Mouse (Mus musculus) midbrain, embryonic 15.5 days (tissue): ENCODE results near the gene Aig1. TPM values are rescaled to one million over a fixed set of nuclear protein-coding genes. Genes with fewer than 3 reads are reported as not detected.

ENCODE experiments used
- ATAC-seq: fragments of 200-750 bp; cut with Nextera tagmentation; replicated peaks from 2 replicates; pipeline ENCODE4 v1.8.0; 2017; ENCODE audit warnings: moderate TSS enrichment
- H3K27ac ChIP-seq: fragments of 300-500 bp; sonication (generic); 2 replicates; pipeline ENCODE4 v1.5.1; 2015; ENCODE audit warnings: mild to moderate bottlenecking, inconsistent platforms
- H3K27me3 ChIP-seq: fragments of 300-500 bp; sonication (generic); replicated peaks from 2 replicates; pipeline ENCODE4 v1.6.1; 2015; ENCODE audit warnings: inconsistent platforms
- H3K36me3 ChIP-seq: fragments of 300-500 bp; sonication (generic); replicated peaks from 2 replicates; pipeline ENCODE4 v1.6.1; 2015; ENCODE audit warnings: inconsistent platforms
- H3K4me1 ChIP-seq: fragments of 300-500 bp; sonication (generic); 2 replicates; pipeline ENCODE4 v1.6.1; 2015; ENCODE audit warnings: inconsistent platforms
- H3K4me2 ChIP-seq: fragments of 300-500 bp; sonication (generic); 2 replicates; pipeline ENCODE4 v1.6.1; 2015; ENCODE audit warnings: inconsistent platforms, mild to moderate bottlenecking, moderate library complexity
- H3K4me3 ChIP-seq: fragments of 300-500 bp; sonication (generic); 2 replicates; pipeline ENCODE4 v1.5.1; 2015; ENCODE audit warnings: mild to moderate bottlenecking, inconsistent platforms
- H3K9ac ChIP-seq: fragments of 300-500 bp; sonication (generic); 2 replicates; pipeline ENCODE4 v1.6.1; 2015; ENCODE audit warnings: mild to moderate bottlenecking, inconsistent platforms
- H3K9me3 ChIP-seq: fragments of 300-500 bp; sonication (generic); 2 replicates; pipeline ENCODE4 v1.6.1; 2016; ENCODE audit warnings: inconsistent platforms
- WGBS: fragments of 180-500 bp; shearing (Covaris S2); methylation state at CpG from one replicate; pipeline ENCODE4 v1.1.7; 2015; ENCODE audit warnings: mixed read lengths; 5-methylcytosine and 5-hydroxymethylcytosine counted together
- polyA plus RNA-seq: library from polyadenylated mRNA; unstranded; fragments of >200 nt; fragmentation: Nextera tagmentation; extraction: Ambion mirVana; gene quantifications from 2 replicates; pipeline ENCODE4 v1.2.1, GENCODE M21; 2015

Gene Aig1
- polyA plus RNA-seq, 1 experiment from 2014 or later = 90.1 TPM

- Histone ChIP-seq H3K4me3 (no peak overlapping the region), H3K4me1 (no peaks in the 10 kb centered on the region), H3K36me3 (peaks cover 10% of the 10 kb centered on the region; the same call in 1 of the 2 replicates), H3K9me3 (no peaks in the 10 kb centered on the region), H3K27me3 (no peaks in the 10 kb centered on the region), H3K27ac (no peak overlapping the region), H3K9ac (no peak overlapping the region), H3K4me2 (no peak overlapping the region)
- no peak for ATAC-seq
- WGBS = 94% methylated on average over 5 of the region's 5 CpGs
Observed at GRCm38 (mm10) chr10:13801296-13801695, 67.5 kb downstream of the Aig1 start.

GRCm38 (mm10) chr10:13793458-13793857 is 75.3 kb downstream of the Aig1 start:
- Histone ChIP-seq H3K27me3 (no peaks in the 10 kb centered on the region), H3K4me2 (no peak overlapping the region), H3K27ac (no peak overlapping the region), H3K9me3 (no peaks in the 10 kb centered on the region), H3K36me3 (peaks cover 7% of the 10 kb centered on the region; the same call in 1 of the 2 replicates), H3K4me3 (no peak overlapping the region), H3K9ac (no peak overlapping the region), H3K4me1 (no peaks in the 10 kb centered on the region)
- WGBS = 90% methylated on average over 1 of the region's 1 CpGs
- no peak for ATAC-seq

GRCm38 (mm10) chr10:13792788-13793187 is 76.0 kb downstream of the Aig1 start:
- Histone ChIP-seq H3K36me3 (0 out of 2 replicates have a peak, but pooled peaks cover 7% of the 10 kb centered on the region), H3K4me2 (no peak overlapping the region), H3K4me1 (no peaks in the 10 kb centered on the region), H3K4me3 (no peak overlapping the region), H3K27me3 (no peaks in the 10 kb centered on the region), H3K27ac (no peak overlapping the region), H3K9ac (no peak overlapping the region), H3K9me3 (no peaks in the 10 kb centered on the region)
- no peak for ATAC-seq
- WGBS = 88% methylated on average over 8 of the region's 8 CpGs

- WGBS = 98% methylated on average over 1 of the region's 1 CpGs
- Histone ChIP-seq H3K9ac (no peak overlapping the region), H3K4me1 (no peaks in the 10 kb centered on the region), H3K4me3 (no peak overlapping the region), H3K27me3 (no peaks in the 10 kb centered on the region), H3K9me3 (no peaks in the 10 kb centered on the region), H3K27ac (no peak overlapping the region), H3K36me3 (0 out of 2 replicates have a peak, but pooled peaks cover 4% of the 10 kb centered on the region), H3K4me2 (no peak overlapping the region)
- ATAC-seq = no peak
Observed at GRCm38 (mm10) chr10:13789604-13790003, 79.2 kb downstream of the Aig1 start.

- Histone ChIP-seq H3K4me1 (no peaks in the 10 kb centered on the region), H3K4me2 (no peak overlapping the region), H3K4me3 (no peak overlapping the region), H3K9me3 (no peaks in the 10 kb centered on the region), H3K36me3 (0 out of 2 replicates have a peak, but pooled peaks cover 3% of the 10 kb centered on the region), H3K9ac (no peak overlapping the region), H3K27me3 (no peaks in the 10 kb centered on the region), H3K27ac (no peak overlapping the region)
- WGBS = 91% methylated on average over 9 of the region's 9 CpGs
- no peak for ATAC-seq
Observed at GRCm38 (mm10) chr10:13788057-13788456, 80.7 kb downstream of the Aig1 start.

- Histone ChIP-seq H3K9me3 (no peaks in the 10 kb centered on the region), H3K36me3 (no peaks in the 10 kb centered on the region), H3K27me3 (no peaks in the 10 kb centered on the region), H3K27ac (no peak overlapping the region), H3K9ac (no peak overlapping the region), H3K4me1 (no peaks in the 10 kb centered on the region), H3K4me3 (no peak overlapping the region), H3K4me2 (no peak overlapping the region)
- WGBS = 88% methylated on average over 5 of the region's 5 CpGs
- ATAC-seq = no peak
Observed at GRCm38 (mm10) chr10:13782774-13783173, 86.0 kb downstream of the Aig1 start.

GRCm38 (mm10) chr10:13782235-13782757 is 86.5 kb downstream of the Aig1 start:
- H3K9ac ChIP-seq = no peak overlapping the region
- 91% methylated on average over 10 of the region's 10 CpGs for WGBS
- H3K4me1 ChIP-seq = no peaks in the 10 kb centered on the region
- no peaks in the 10 kb centered on the region for H3K9me3 ChIP-seq
- no peak overlapping the region for H3K4me3 ChIP-seq
- H3K27ac ChIP-seq = no peak overlapping the region
- no peaks in the 10 kb centered on the region for H3K36me3 ChIP-seq
- no peaks in the 10 kb centered on the region for H3K27me3 ChIP-seq
- H3K4me2 ChIP-seq = no peak overlapping the region
- no peak for ATAC-seq

- H3K27me3 ChIP-seq = no peaks in the 10 kb centered on the region
- H3K4me3 ChIP-seq = no peak overlapping the region
- H3K4me1 ChIP-seq = no peaks in the 10 kb centered on the region
- ATAC-seq = no peak
- WGBS = 86% methylated on average over 3 of the region's 3 CpGs
- H3K9ac ChIP-seq = no peak overlapping the region
- H3K36me3 ChIP-seq = no peaks in the 10 kb centered on the region
- H3K9me3 ChIP-seq = no peaks in the 10 kb centered on the region
- H3K27ac ChIP-seq = no peak overlapping the region
- no peak overlapping the region for H3K4me2 ChIP-seq
Observed at GRCm38 (mm10) chr10:13776014-13776413, 92.8 kb downstream of the Aig1 start.

GRCm38 (mm10) chr10:13775411-13775810 is 93.4 kb downstream of the Aig1 start:
- Histone ChIP-seq H3K4me2 (no peak overlapping the region), H3K36me3 (no peaks in the 10 kb centered on the region), H3K4me3 (no peak overlapping the region), H3K27me3 (no peaks in the 10 kb centered on the region), H3K9ac (no peak overlapping the region), H3K4me1 (no peaks in the 10 kb centered on the region), H3K9me3 (no peaks in the 10 kb centered on the region), H3K27ac (no peak overlapping the region)
- WGBS = 97% methylated on average over 2 of the region's 2 CpGs
- ATAC-seq = no peak

GRCm38 (mm10) chr10:13774910-13775309 is 93.9 kb downstream of the Aig1 start:
- no peak for ATAC-seq
- H3K4me3 ChIP-seq = no peak overlapping the region
- WGBS = 93% methylated on average over 3 of the region's 3 CpGs
- no peaks in the 10 kb centered on the region for H3K9me3 ChIP-seq
- H3K9ac ChIP-seq = no peak overlapping the region
- H3K4me2 ChIP-seq = no peak overlapping the region
- no peaks in the 10 kb centered on the region for H3K36me3 ChIP-seq
- H3K27me3 ChIP-seq = no peaks in the 10 kb centered on the region
- H3K4me1 ChIP-seq = no peaks in the 10 kb centered on the region
- H3K27ac ChIP-seq = no peak overlapping the region

GRCm38 (mm10) chr10:13770720-13771119 is 98.1 kb downstream of the Aig1 start:
- Histone ChIP-seq H3K9ac (no peak overlapping the region), H3K4me3 (no peak overlapping the region), H3K27ac (no peak overlapping the region), H3K4me2 (no peak overlapping the region), H3K36me3 (no peaks in the 10 kb centered on the region), H3K27me3 (no peaks in the 10 kb centered on the region), H3K9me3 (no peaks in the 10 kb centered on the region), H3K4me1 (no peaks in the 10 kb centered on the region)
- ATAC-seq = no peak
- 91% methylated on average over 1 of the region's 1 CpGs for WGBS

GRCm38 (mm10) chr10:13769789-13770188 is 99.0 kb downstream of the Aig1 start:
- Histone ChIP-seq H3K27me3 (no peaks in the 10 kb centered on the region), H3K36me3 (no peaks in the 10 kb centered on the region), H3K4me2 (no peak overlapping the region), H3K4me1 (no peaks in the 10 kb centered on the region), H3K4me3 (no peak overlapping the region), H3K9ac (no peak overlapping the region), H3K9me3 (no peaks in the 10 kb centered on the region), H3K27ac (no peak overlapping the region)
- WGBS = 87% methylated on average over 2 of the region's 2 CpGs
- no peak for ATAC-seq

GRCm38 (mm10) chr10:13768866-13769265 is 99.9 kb downstream of the Aig1 start:
- Histone ChIP-seq H3K9ac (no peak overlapping the region), H3K27me3 (no peaks in the 10 kb centered on the region), H3K9me3 (no peaks in the 10 kb centered on the region), H3K36me3 (no peaks in the 10 kb centered on the region), H3K4me1 (no peaks in the 10 kb centered on the region), H3K4me3 (no peak overlapping the region), H3K4me2 (no peak overlapping the region), H3K27ac (no peak overlapping the region)
- ATAC-seq = no peak
